Mouse (Mus musculus): Measurements from ENCODE around the gene Pdhb.

- no peak for TF ChIP-seq POLR2A (IDR thresholded peaks at IDR 0.05; ENCODE audit: low read depth, low read length)
- TF ChIP-seq CTCF (IDR thresholded peaks at IDR 0.05; ENCODE audit: extremely low read depth, insufficient read length, insufficient replicate concordance, low read depth, low read length), result no peak
Observed at GRCm38 (mm10) chr14:8219876-8220275, 47.1 kb upstream of the Pdhb start.
